Mouse (Mus musculus) right cerebral cortex, postnatal 14 days (tissue): ENCODE measurements around the gene Plg.

Experiments
- DNase-seq: peaks from one replicate; pipeline ENCODE4 v3.0.0; 2022

Plg gene

GRCm38 (mm10) chr17:12377981-12378705, at the start of gene Plg:
TSS of gene Plg (plus strand) at chr17:12378608.
- DNase-seq: no peak

- DNase-seq: no peak
Measured at GRCm38 (mm10) chr17:12335115-12335514, 43.3 kb upstream of the Plg start.

GRCm38 (mm10) chr17:12336073-12336868, 42.1 kb upstream of the Plg start:
- no peak for DNase-seq

- no peak for DNase-seq
Measured at GRCm38 (mm10) chr17:12337156-12337555, 41.3 kb upstream of the Plg start.

GRCm38 (mm10) chr17:12343702-12344376, 34.6 kb upstream of the Plg start:
- DNase-seq: no peak

- DNase-seq: no peak
Measured at GRCm38 (mm10) chr17:12347462-12347861, 30.9 kb upstream of the Plg start.

GRCm38 (mm10) chr17:12351564-12351963, 26.8 kb upstream of the Plg start:
- no peak for DNase-seq

- no peak for DNase-seq
Measured at GRCm38 (mm10) chr17:12352781-12353180, 25.6 kb upstream of the Plg start.

GRCm38 (mm10) chr17:12359876-12360275, 18.5 kb upstream of the Plg start:
- DNase-seq: no peak

GRCm38 (mm10) chr17:12363601-12364425, 14.6 kb upstream of the Plg start:
- DNase-seq: no peak

- DNase-seq: peak; percentile 43
Measured at GRCm38 (mm10) chr17:12364426-12364735, 14.0 kb upstream of the Plg start.

- DNase-seq: peak; percentile 43
Measured at GRCm38 (mm10) chr17:12367373-12367930, 11.0 kb upstream of the Plg start.

- no peak for DNase-seq
Measured at GRCm38 (mm10) chr17:12369393-12369792, 9.0 kb upstream of the Plg start.

- DNase-seq: no peak
Measured at GRCm38 (mm10) chr17:12370289-12370688, 8.1 kb upstream of the Plg start.

- DNase-seq: peak; percentile 15
Measured at GRCm38 (mm10) chr17:12371310-12371925, 7.0 kb upstream of the Plg start.

- DNase-seq: peak; percentile 75
Measured at GRCm38 (mm10) chr17:12372021-12372420, 6.4 kb upstream of the Plg start.

- DNase-seq: no peak
Measured at GRCm38 (mm10) chr17:12373601-12374144, 4.7 kb upstream of the Plg start.

GRCm38 (mm10) chr17:12380287-12380686, 1.9 kb downstream of the Plg start:
- no peak for DNase-seq

- no peak for DNase-seq
Measured at GRCm38 (mm10) chr17:12381579-12381978, 3.2 kb downstream of the Plg start.

- no peak for DNase-seq
Measured at GRCm38 (mm10) chr17:12382531-12382930, 4.1 kb downstream of the Plg start.

- no peak for DNase-seq
Measured at GRCm38 (mm10) chr17:12385049-12385794, 6.8 kb downstream of the Plg start.
